Mouse (Mus musculus): ENCODE results near the gene Lgals3.
A peak's percentile ranks its signal among the peaks of the same experiment; 100 is the strongest.

Lgals3 gene

DNA sequence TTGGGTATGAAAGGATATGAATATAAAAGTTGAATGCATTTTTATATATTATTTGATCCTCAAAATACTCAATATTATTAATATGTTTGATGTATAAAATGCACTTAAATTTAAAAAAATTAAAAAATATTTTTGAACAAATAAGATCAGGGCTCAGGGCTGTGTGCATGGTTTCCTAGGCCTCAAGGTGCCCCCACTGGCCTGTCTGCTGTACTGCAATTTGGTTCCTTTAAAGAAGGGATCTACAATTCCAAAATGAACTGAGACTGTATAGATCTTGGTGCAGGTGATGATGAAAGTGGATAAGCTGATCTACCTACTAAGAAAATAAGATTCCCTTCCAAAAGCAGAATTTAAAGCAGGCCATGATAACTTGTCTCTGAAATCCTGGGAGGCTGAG, 65.4 kb downstream of the Lgals3 start:
- peak; percentile 18 for DNase-seq
